Mouse (Mus musculus) macrophage (primary cell): ENCODE data around the gene Heph. TPM values are rescaled to one million over a fixed set of nuclear protein-coding genes. Genes with fewer than 3 reads are reported as not detected.
"Not testable (repeated sequence)": the region's sequence is repeated elsewhere in the genome, so short reads cannot be mapped to it uniquely, and the experiment has no call there.

ENCODE experiments used
- H3K27ac ChIP-seq: fragments of 350-480 bp; formaldehyde crosslinking; 2 replicates; pipeline ENCODE4 v1.9.0; 2021
- H3K36me3 ChIP-seq: fragments of 350-480 bp; formaldehyde crosslinking; 2 replicates; pipeline ENCODE4 v1.9.0; 2021; ENCODE audit errors: inconsistent target
- H3K4me3 ChIP-seq: fragments of 350-480 bp; formaldehyde crosslinking; 2 replicates; pipeline ENCODE4 v1.9.0; 2021; ENCODE audit errors: inconsistent target
- H3K79me2 ChIP-seq: fragments of 350-480 bp; formaldehyde crosslinking; 2 replicates; pipeline ENCODE4 v1.9.0; 2021; ENCODE audit errors: inconsistent target
- WGBS: methylation state at CpG from one replicate; pipeline ENCODE4 v1.1.7; 2026; ENCODE audit warnings: inconsistent platforms; ENCODE audit not compliant: missing documents; 5-methylcytosine and 5-hydroxymethylcytosine counted together
- polyA plus RNA-seq: library from polyadenylated mRNA; stranded (reverse); fragments of 250-400 nt; gene quantifications from 3 replicates; pipeline ENCODE4 v1.2.4, GENCODE M21; 2018; ENCODE audit warnings: inconsistent platforms
- total RNA-seq, 78 experiments: library from RNA; depleted of rRNA; stranded (reverse); fragments of 250-400 nt; gene quantifications; 1 replicate in 9 of 78; 2 replicates in 24 of 78; 3 replicates in 43 of 78; 4 replicates in 2 of 78; pipeline ENCODE4 v1.2.4; 2018; ENCODE audit warnings: inconsistent platforms in 56 of 78

Gene Heph
- total RNA-seq (2018; cell fraction: chromatin; rRNA removed), result 1 to 10 TPM in 1 of 26 experiments, under 1 TPM in 1, not detected in 24; 0.33 to 1.0 TPM
- under 1 TPM in 3 of 26 experiments, not detected in 23; under 0.01 to 0.09 (median under 0.01) TPM for total RNA-seq (2018; cell fraction: cytosol; rRNA removed)
- total RNA-seq (2018; cell fraction: nucleus; rRNA removed), result not detected
- not detected in 3 replicates for polyA plus RNA-seq

GRCm38 (mm10) chrX:96455149-96455548 lies at the start of gene Heph:
TSS of gene Heph (plus strand) at chrX:96455359.
- no peaks in the 10 kb centered on the region for H3K79me2 ChIP-seq
- H3K4me3 ChIP-seq, result no peak within 1 kb of the TSS
- 71% methylated on average over 1 of the region's 2 CpGs for WGBS
- H3K27ac ChIP-seq, result no peak within 1 kb of the TSS
- no peaks in the 10 kb centered on the region for H3K36me3 ChIP-seq

GRCm38 (mm10) chrX:96415351-96415750 lies 39.8 kb upstream of the Heph start:
- not testable (repeated sequence) for H3K4me3 ChIP-seq, H3K79me2 ChIP-seq, H3K36me3 ChIP-seq, H3K27ac ChIP-seq
- WGBS, result 75% methylated on average over 3 of the region's 4 CpGs

- Histone ChIP-seq H3K79me2 (no peaks in the 10 kb centered on the region), H3K4me3 (no peak overlapping the region)
- 100% methylated on average over 1 of the region's 1 CpGs for WGBS
These were observed 38.2 kb upstream of the Heph start for GRCm38 (mm10) chrX:96416970-96417369.

GRCm38 (mm10) chrX:96417733-96418132 lies 37.4 kb upstream of the Heph start:
- 50% methylated on average over 1 of the region's 1 CpGs for WGBS
- H3K79me2 ChIP-seq, result no peaks in the 10 kb centered on the region
- no peaks in the 10 kb centered on the region for H3K36me3 ChIP-seq
- H3K4me3 ChIP-seq, result no peak overlapping the region
- H3K27ac ChIP-seq, result no peak overlapping the region

More at GRCm38 (mm10) chrX:96416970-96417369, 38.2 kb upstream of the Heph start:
- H3K27ac ChIP-seq, result no peak overlapping the region
- H3K36me3 ChIP-seq, result no peaks in the 10 kb centered on the region

GRCm38 (mm10) chrX:96419383-96419782 lies 35.8 kb upstream of the Heph start:
- no peak overlapping the region for H3K4me3 ChIP-seq
- H3K79me2 ChIP-seq, result no peaks in the 10 kb centered on the region
- no peaks in the 10 kb centered on the region for H3K36me3 ChIP-seq
- no peak overlapping the region for H3K27ac ChIP-seq

- Histone ChIP-seq H3K79me2 (no peaks in the 10 kb centered on the region), H3K27ac (no peak within 1 kb of the TSS)
These were observed 1.2 kb downstream of the Heph start, which contains the start of gene Hsf3 for GRCm38 (mm10) chrX:96456201-96456963. TSS of gene Hsf3 (minus strand) at chrX:96456294.

GRCm38 (mm10) chrX:96501580-96501979 lies 46.4 kb downstream of the Heph start:
- no CpG with 5 or more reads among the region's 1 CpGs for WGBS
- no peaks in the 10 kb centered on the region for H3K79me2 ChIP-seq
- H3K27ac ChIP-seq, result no peak overlapping the region
- H3K36me3 ChIP-seq, result no peaks in the 10 kb centered on the region
- H3K4me3 ChIP-seq, result no peak overlapping the region

More at GRCm38 (mm10) chrX:96456201-96456963, 1.2 kb downstream of the Heph start, which contains the start of gene Hsf3:
- H3K4me3 ChIP-seq, result no peak within 1 kb of the TSS
- 55% methylated on average over 8 of the region's 9 CpGs for WGBS
- no peaks in the 10 kb centered on the region for H3K36me3 ChIP-seq

Other genes with a start within 250 kb of the Heph start
- 0.26 to 1.1 TPM (median 0.65 TPM) in 3 replicates for gene Vsig4, start 161.9 kb upstream of the Heph start, polyA plus RNA-seq
- not detected in 3 replicates for gene Hsf3, start 935 bp downstream of the Heph start, polyA plus RNA-seq